Mouse (Mus musculus) stomach, postnatal 0 days (tissue): ENCODE data around the gene Stx11.

ENCODE experiments used
- CTCF ChIP-seq: IDR thresholded peaks from 2 replicates; pipeline ENCODE4 v1.5.1; 2016; ENCODE audit warnings: antibody characterized with exemption, low read depth, mild to moderate bottlenecking, moderate library complexity
- EP300 ChIP-seq: optimal IDR thresholded peaks from 2 replicates; pipeline ENCODE3; 2016; ENCODE audit warnings: antibody characterized with exemption

DNA sequence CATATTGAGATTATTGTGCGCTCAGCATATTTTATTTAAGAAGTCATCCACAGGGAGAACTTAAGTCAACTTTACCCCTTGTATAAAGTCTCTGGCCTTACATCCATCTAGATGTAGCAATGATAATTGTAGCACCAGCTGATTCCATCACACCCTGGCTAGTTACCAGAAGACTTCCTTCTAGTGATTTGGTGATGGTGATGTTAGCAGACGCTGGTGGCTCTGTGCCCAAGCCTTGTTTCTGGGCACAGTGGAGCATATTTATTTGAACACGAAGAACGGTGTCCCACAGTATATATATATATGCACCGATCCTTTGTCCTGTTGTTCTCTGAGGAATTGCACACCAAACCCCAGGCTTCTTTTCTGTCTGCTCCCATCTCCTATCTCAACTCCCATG lies 64.2 kb downstream of the Stx11 start:
- TF ChIP-seq CTCF (no peak), EP300 (no peak)
